15 mouse cellular contexts compared by ENCODE assay signal in the genomic region with DNA sequence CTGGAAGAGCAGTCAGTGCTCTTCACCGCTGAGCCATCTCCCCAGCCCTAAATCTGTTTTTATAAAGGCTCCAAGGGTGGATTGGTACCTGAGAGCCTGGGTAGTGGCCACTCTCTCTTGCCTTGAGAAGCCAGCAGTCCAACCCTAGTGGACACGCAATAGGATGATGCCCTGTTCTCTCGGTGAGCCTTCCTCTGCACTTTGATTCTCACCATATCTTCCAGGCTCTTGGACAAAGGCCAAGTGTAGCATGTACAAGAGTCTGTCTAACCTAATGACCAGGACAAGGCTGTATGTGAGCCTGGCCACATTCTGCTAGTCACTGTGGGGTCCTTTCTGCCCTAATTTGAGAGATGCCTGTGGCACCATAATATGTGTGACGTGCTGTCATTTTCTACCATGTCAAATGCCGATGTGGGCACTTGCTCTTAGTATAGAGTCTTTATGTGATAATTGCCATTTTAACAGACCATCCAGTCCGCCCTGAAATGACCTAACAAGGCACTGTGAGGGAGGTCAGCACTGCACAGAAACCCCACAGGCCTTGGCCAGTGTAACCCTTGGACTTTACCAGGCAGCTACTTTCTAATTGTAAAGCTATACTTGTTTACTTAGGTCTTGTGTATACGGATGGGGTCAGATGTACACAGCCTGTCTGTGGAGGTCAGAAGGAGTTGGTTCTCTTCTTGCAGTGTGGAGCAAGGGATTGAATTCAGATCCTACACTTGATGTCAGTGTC. TPM values are rescaled to one million over a fixed set of nuclear protein-coding genes. Genes with fewer than 3 reads are reported as not detected.
DNase-seq lines count a peak whose midpoint lies in the region; ATAC-seq and TF ChIP-seq lines count a peak whose summit lies in the region.
"Had no signal": no experiment of that assay in that cellular context is flagged by ENCODE, and none has a peak within 500 bp of the region (broad histone marks: within the 10 kb centered on the region; RNA-seq: fewer than 3 reads in every experiment).

No protein-coding gene starts in this region.

- DNase-seq in adrenal gland, postnatal 14 days, result peak; percentile 9
- no peak for DNase-seq in adrenal gland, adult 18-20 months (ENCODE audit: low spot score in 2 of 2)
- no peak for DNase-seq in liver, postnatal 0 days
- DNase-seq in layer of hippocampus, adult 8-10 months (ENCODE audit: low spot score in 2 of 2), result no peak
- DNase-seq in cerebellum, postnatal 14 days, result no peak
- DNase-seq: gastrocnemius, postnatal 10 days; heart, adult 2 months; kidney, adult 8-10 months; layer of hippocampus, adult 9-11 months; lung, adult 2 months had no signal

- peak overlapping the region; percentile 36; the same call in 1 of the 2 replicates for H3K9ac ChIP-seq in hindbrain, embryonic 13.5 days
- no peak overlapping the region for H3K9ac ChIP-seq in hindbrain, embryonic 12.5 days
- no peak overlapping the region for H3K9ac ChIP-seq in liver, postnatal 0 days (replicated peaks)

- no peak overlapping the region for H3K4me3 ChIP-seq in hindbrain, embryonic 13.5 days
- H3K4me3 ChIP-seq in hindbrain, embryonic 12.5 days, result no peak overlapping the region
- H3K4me3 ChIP-seq in bone marrow macrophage, adult 2 months (ENCODE audit: insufficient read depth, low read length), result no peak overlapping the region
- no peak overlapping the region for H3K4me3 ChIP-seq in liver, postnatal 0 days (ENCODE audit: low read depth, low read length)
- H3K4me3 ChIP-seq: heart, adult 2 months; hindbrain, embryonic 10.5 days; limb, embryonic 10.5 days had no signal

- H3K36me3 ChIP-seq in hindbrain, embryonic 13.5 days, result no peaks in the 10 kb centered on the region
- no peaks in the 10 kb centered on the region for H3K36me3 ChIP-seq in hindbrain, embryonic 12.5 days
- H3K36me3 ChIP-seq in liver, postnatal 0 days (replicated peaks; ENCODE audit: insufficient read depth, low read length), result peaks cover 4% of the 10 kb centered on the region; the same call in 1 of the 2 replicates
- H3K36me3 ChIP-seq: hindbrain, embryonic 10.5 days; limb, embryonic 10.5 days had no signal

- H3K4me2 ChIP-seq in hindbrain, embryonic 13.5 days, result no peak overlapping the region
- H3K4me2 ChIP-seq in hindbrain, embryonic 12.5 days (replicated peaks), result no peak overlapping the region
- no peak overlapping the region for H3K4me2 ChIP-seq in liver, postnatal 0 days (ENCODE audit: low read depth, low read length)

- 0 out of 2 replicates have a peak, but pooled peaks have one; percentile 25 for TF ChIP-seq CTCF in bone marrow macrophage, adult 2 months (IDR thresholded peaks at IDR 0.05; ENCODE audit: low read depth, low read length)
- no peak for TF ChIP-seq CTCF in liver, postnatal 0 days (IDR thresholded peaks at IDR 0.05; ENCODE audit: low read depth)

- no peak for ATAC-seq in hindbrain, embryonic 13.5 days (ENCODE audit: low FRiP score)
- ATAC-seq in hindbrain, embryonic 12.5 days (ENCODE audit: low FRiP score), result no peak
- ATAC-seq in liver, postnatal 0 days, result peak; percentile 72

- H3K27me3 ChIP-seq in hindbrain, embryonic 13.5 days, result no peaks in the 10 kb centered on the region
- H3K27me3 ChIP-seq in hindbrain, embryonic 12.5 days, result no peaks in the 10 kb centered on the region
- no peaks in the 10 kb centered on the region for H3K27me3 ChIP-seq in liver, postnatal 0 days (ENCODE audit: insufficient read depth, low read length)

- TF ChIP-seq EP300 in liver, postnatal 0 days (IDR thresholded peaks at IDR 0.05; ENCODE audit: low read depth), result 0 out of 2 replicates have a peak, but pooled peaks have one; percentile 41

- no peaks in the 10 kb centered on the region for H3K9me3 ChIP-seq in hindbrain, embryonic 13.5 days
- H3K9me3 ChIP-seq in hindbrain, embryonic 12.5 days (replicated peaks), result no peaks in the 10 kb centered on the region
- no peaks in the 10 kb centered on the region for H3K9me3 ChIP-seq in liver, postnatal 0 days (ENCODE audit: low read length)
- H3K9me3 ChIP-seq: hindbrain, embryonic 10.5 days; limb, embryonic 10.5 days had no signal

- H3K27ac ChIP-seq in hindbrain, embryonic 13.5 days, result no peak overlapping the region
- no peak overlapping the region for H3K27ac ChIP-seq in hindbrain, embryonic 12.5 days
- no peak overlapping the region for H3K27ac ChIP-seq in bone marrow macrophage, adult 2 months (ENCODE audit: insufficient read depth, low read depth, low read length)
- H3K27ac ChIP-seq in liver, postnatal 0 days (ENCODE audit: low read depth), result peak overlapping the region; percentile 39
- H3K27ac ChIP-seq: heart, adult 2 months; hindbrain, embryonic 10.5 days; limb, embryonic 10.5 days had no signal

- TF ChIP-seq POLR2A in bone marrow macrophage, adult 2 months (IDR thresholded peaks at IDR 0.05; ENCODE audit: borderline replicate concordance, low read depth, low read length), result no peak

- H3K4me1 ChIP-seq in hindbrain, embryonic 13.5 days (replicated peaks), result peaks cover 28% of the 10 kb centered on the region
- H3K4me1 ChIP-seq in hindbrain, embryonic 12.5 days, result peaks cover 19% of the 10 kb centered on the region
- H3K4me1 ChIP-seq in bone marrow macrophage, adult 2 months (ENCODE audit: control insufficient read depth, insufficient read depth, low read length), result peaks cover 60% of the 10 kb centered on the region
- peaks cover 46% of the 10 kb centered on the region for H3K4me1 ChIP-seq in liver, postnatal 0 days (ENCODE audit: insufficient read depth)

- WGBS in hindbrain, embryonic 13.5 days, result 91% methylated on average over 7 of the region's 7 CpGs
- 92% methylated on average over 7 of the region's 7 CpGs for WGBS in hindbrain, embryonic 12.5 days
- WGBS in liver, postnatal 0 days (ENCODE audit: insufficient replicate concordance), result 67% methylated on average over 7 of the region's 7 CpGs

RNA-seq across cellular contexts. Expression of a gene that starts 6.6 kb away (rescaled TPM):
- 206 and 214 TPM in 2 replicates for total RNA-seq in adrenal gland, postnatal 14 days (2021)
- 100 to 1,000 TPM; 160 to 313 TPM for total RNA-seq in adrenal gland, adult 18-20 months (2021)
- polyA plus RNA-seq in hindbrain, embryonic 13.5 days (2015; fragmentation: Nextera tagmentation; extraction: Ambion mirVana), result 82.5 and 84.5 TPM in 2 replicates
- 89.0 and 92.4 TPM in 2 replicates for polyA plus RNA-seq in hindbrain, embryonic 12.5 days (2016; fragmentation: Nextera tagmentation; extraction: Ambion mirVana)
- 342 and 382 TPM in 2 replicates for polyA plus RNA-seq in bone marrow macrophage, adult 2 months (2012; ENCODE audit: insufficient read depth, insufficient read length, missing spikeins)
- 50.1 and 55.5 TPM in 2 replicates for polyA plus RNA-seq in liver, postnatal 0 days (2015; fragmentation: Nextera tagmentation; extraction: Ambion mirVana)
- total RNA-seq in layer of hippocampus, adult 8-10 months (2022), result 10 to 100 TPM; 52.2 to 69.2 (median 59.6) TPM

RNA-seq across cellular contexts. Expression of a gene that starts 32.4 kb away (rescaled TPM):
- 25.8 and 30.1 TPM in 2 replicates for total RNA-seq in adrenal gland, postnatal 14 days (2021)
- total RNA-seq in adrenal gland, adult 18-20 months (2021), result 10 to 100 TPM; 28.6 to 35.7 TPM
- polyA plus RNA-seq in hindbrain, embryonic 13.5 days (2015; fragmentation: Nextera tagmentation; extraction: Ambion mirVana), result 15.1 and 15.9 TPM in 2 replicates
- 16.4 and 16.6 TPM in 2 replicates for polyA plus RNA-seq in hindbrain, embryonic 12.5 days (2016; fragmentation: Nextera tagmentation; extraction: Ambion mirVana)
- 11.2 and 11.4 TPM in 2 replicates for polyA plus RNA-seq in bone marrow macrophage, adult 2 months (2012; ENCODE audit: insufficient read depth, insufficient read length, missing spikeins)
- polyA plus RNA-seq in liver, postnatal 0 days (2015; fragmentation: Nextera tagmentation; extraction: Ambion mirVana), result 5.4 and 5.6 TPM in 2 replicates
- total RNA-seq in layer of hippocampus, adult 8-10 months (2022), result 10 to 100 TPM; 36.1 to 48.6 (median 42.5) TPM

RNA-seq across cellular contexts. Expression of a gene that starts 55.9 kb away (rescaled TPM):
- 56.4 and 59.3 TPM in 2 replicates for total RNA-seq in adrenal gland, postnatal 14 days (2021)
- 10 to 100 TPM; 56.8 to 62.0 TPM for total RNA-seq in adrenal gland, adult 18-20 months (2021)
- polyA plus RNA-seq in hindbrain, embryonic 13.5 days (2015; fragmentation: Nextera tagmentation; extraction: Ambion mirVana), result 65.2 and 65.8 TPM in 2 replicates
- 85.3 and 86.8 TPM in 2 replicates for polyA plus RNA-seq in hindbrain, embryonic 12.5 days (2016; fragmentation: Nextera tagmentation; extraction: Ambion mirVana)
- polyA plus RNA-seq in bone marrow macrophage, adult 2 months (2012; ENCODE audit: insufficient read depth, insufficient read length, missing spikeins), result 102 and 117 TPM in 2 replicates
- polyA plus RNA-seq in liver, postnatal 0 days (2015; fragmentation: Nextera tagmentation; extraction: Ambion mirVana), result 22.8 and 24.9 TPM in 2 replicates
- total RNA-seq in layer of hippocampus, adult 8-10 months (2022), result 10 to 100 TPM; 42.1 to 54.8 (median 46.9) TPM
